Mouse (Mus musculus) thymus, postnatal 4 days (tissue): ENCODE results near the gene Itgb2l.

Experiments used
- DNase-seq: peaks from one replicate; pipeline ENCODE4 v3.0.0; 2021

The Itgb2l gene

DNA sequence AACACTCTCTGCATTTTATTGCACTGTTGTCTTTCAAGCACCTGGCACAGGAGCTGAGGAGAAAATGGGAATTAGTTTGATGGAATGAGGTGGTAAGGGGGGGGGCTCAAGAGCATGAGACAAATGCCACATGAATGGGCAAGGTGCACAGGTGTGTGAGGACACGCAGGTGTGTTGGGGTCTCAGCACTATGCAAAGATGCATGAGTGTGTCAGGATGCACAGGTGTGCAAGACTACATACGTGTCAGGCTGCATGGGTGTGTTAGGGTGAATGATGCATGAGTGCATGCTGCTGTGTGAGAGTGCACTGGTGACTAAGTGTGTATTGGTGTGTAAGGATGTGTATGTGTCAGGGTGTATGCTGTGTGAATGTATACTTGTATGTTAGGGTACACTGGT lies 18.4 kb downstream of the Itgb2l start:
- DNase-seq: no peak

DNA sequence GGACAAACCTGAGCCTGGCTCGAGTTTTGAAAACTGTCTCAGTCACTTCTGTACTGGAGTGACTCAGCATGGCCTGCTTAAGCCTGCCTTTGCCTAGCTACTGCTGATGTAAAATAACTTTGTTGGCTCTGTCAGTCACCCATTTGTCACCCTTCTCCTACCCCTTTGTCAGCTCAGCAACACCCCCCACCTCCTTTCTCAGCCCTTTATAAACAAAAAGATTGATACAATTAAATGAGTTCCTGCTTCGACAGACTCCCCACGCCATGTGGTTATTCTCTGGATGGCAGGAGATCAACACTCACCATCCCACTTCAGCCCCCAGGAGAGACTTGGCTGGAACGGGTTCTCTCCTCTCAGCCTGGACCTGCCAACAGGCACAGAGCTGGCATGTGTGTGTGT lies 35.4 kb downstream of the Itgb2l start:
- no peak for DNase-seq

- no peak for DNase-seq
These were observed 37.1 kb downstream of the Itgb2l start for GRCm38 (mm10) chr16:96406312-96406711.

GRCm38 (mm10) chr16:96402294-96402693 lies 41.1 kb downstream of the Itgb2l start:
- no peak for DNase-seq

DNA sequence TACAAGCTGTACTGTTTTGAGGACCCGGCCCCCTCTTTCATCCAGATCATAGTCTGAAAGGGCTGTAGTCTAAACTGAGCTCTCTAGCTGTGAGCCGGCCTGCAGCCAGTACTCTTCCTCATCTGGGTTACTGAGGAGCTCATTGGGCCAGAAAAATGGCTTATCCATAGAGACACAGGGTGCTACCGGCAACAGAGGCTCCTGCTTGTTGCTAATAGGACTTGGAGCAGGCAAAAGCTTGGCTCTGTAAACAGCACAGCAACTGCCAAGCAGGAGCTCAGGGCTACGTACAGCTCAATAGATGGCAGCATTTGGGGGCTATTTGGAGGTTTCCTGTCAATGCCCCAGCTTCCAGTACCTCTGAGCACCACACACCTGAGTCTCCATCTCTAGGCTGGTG lies 43.4 kb downstream of the Itgb2l start:
- DNase-seq: no peak

DNA sequence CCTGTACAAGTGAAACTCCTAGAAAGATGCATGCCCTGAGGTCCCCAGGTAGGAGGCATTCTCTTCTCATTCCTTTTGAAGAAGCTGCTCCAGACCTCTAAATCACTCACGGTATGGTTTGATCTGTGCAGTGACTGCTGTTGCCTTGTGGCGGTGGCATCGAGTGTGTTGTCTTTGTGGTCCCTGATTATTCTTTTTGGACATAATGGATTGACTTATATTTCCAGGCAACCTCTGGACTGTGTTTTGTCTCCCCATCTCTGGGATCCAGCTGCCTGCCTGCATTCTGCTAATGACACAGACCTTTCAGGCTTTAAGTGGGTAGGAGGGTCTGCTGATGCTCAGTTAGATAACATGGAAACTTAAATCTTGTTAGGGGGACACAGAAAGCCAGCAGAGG lies 44.6 kb downstream of the Itgb2l start:
- no peak for DNase-seq

GRCm38 (mm10) chr16:96396013-96396650 lies 47.3 kb downstream of the Itgb2l start:
- DNase-seq: no peak

DNA sequence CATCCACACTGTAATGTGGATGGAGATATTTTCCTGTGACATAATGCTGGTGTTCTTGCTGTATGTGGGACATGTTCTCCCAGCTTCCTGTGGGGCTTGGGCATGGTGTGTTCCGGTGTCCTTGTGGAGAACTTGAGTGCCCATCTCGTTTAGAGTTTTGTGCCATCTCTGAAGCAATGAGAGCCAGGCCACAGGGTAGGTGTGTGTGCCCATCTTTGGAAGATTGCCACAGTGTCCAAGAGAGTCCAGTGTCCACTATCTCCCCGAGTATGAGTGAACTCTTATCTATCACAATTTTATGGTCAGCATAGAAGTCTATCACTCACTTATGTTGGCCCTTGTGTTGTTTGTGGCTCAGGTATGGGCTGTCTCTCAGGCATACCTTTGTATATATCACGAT lies 47.9 kb downstream of the Itgb2l start:
- no peak for DNase-seq

- DNase-seq: no peak
These were observed 52.3 kb downstream of the Itgb2l start for GRCm38 (mm10) chr16:96391070-96391469.

DNA sequence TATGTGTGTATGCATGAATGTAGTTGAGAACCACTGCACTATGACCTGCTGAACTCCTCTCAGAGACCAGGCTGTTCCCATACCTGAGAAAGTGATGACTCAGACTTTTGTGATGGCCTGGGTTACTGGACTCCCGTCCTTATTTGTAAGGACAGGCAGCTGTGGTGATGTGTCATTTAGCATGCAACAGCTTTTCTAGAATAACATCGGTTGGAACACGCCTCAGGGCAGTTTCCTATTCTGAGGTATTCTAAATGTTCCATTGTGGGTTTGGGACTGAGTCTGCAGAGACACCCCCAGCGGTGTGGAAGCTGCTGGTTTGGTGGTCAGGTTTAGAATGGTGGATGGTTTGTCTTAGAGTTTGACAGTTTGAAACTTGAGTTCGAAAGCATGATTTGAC lies 54.9 kb downstream of the Itgb2l start:
- no peak for DNase-seq

GRCm38 (mm10) chr16:96387685-96388371 lies 55.6 kb downstream of the Itgb2l start:
- no peak for DNase-seq

- DNase-seq: no peak
These were observed 58.7 kb downstream of the Itgb2l start for GRCm38 (mm10) chr16:96384741-96385140.

DNA sequence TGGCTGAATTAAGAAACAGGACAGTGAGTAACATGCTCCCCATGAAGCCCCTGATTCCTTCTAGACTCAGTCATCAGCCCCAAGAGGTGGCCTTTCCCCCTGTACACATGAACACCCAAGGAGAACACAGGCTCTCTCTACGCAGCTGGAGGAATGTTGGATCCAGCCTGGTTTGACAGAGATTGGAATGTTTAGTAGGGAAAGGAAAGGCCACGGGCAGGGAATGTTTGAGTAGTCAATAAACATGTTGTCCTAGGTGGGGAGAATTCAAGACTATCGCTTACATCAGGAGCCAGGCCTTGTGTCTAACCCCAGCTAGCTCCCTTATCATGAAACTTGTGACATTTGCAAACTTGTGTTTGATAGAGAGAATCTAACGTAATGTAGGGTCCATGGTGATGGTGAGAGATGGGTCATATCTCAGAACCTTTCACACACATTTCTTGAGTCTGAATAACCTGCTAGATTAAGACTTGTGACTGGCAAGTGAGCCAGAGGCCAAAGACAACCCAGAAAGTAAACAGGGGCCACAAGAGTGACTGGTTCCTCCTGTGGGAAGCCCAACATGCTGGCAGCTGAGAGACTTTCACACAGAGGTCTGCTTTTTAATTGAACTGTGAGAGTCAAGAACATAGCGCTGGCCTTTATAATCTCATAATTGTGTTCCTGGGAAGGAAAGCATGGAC lies 60.8 kb downstream of the Itgb2l start:
- DNase-seq: no peak

DNA sequence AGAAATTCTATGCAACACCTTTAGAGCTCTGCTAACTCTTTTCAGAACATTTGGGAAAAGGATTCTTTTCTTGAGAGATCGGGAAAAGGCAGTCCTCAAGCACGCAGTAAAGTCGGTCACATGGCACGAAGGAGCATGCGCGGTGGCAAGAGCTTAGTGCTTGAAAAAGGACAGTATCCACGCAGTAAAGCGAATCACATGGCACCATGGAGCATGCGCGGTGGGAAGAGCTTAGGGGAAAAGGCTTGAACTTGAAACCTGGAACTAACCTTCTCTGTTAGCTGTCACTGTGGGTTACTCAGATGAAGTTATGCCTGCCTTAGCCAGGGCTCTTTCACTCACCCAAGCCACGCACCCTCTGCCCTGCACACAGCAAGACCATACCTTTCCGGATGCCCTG lies 62.0 kb downstream of the Itgb2l start:
- no peak for DNase-seq

DNA sequence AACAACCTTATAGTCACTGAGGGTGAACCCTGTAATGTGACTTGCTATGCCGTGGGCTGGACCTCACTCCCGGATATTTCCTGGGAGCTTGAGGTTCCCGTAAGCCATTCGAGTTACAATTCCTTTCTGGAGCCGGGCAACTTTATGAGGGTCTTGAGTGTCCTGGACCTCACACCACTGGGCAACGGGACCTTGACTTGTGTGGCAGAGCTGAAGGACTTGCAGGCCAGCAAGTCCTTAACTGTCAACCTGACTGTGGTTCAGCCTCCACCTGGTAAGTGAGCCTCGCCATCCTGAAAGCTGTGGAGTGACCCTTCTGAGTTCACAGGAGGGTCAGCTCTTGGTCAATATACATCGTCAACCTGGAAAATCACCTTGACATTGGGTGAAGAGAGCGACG lies 65.3 kb downstream of the Itgb2l start:
- no peak for DNase-seq

DNA sequence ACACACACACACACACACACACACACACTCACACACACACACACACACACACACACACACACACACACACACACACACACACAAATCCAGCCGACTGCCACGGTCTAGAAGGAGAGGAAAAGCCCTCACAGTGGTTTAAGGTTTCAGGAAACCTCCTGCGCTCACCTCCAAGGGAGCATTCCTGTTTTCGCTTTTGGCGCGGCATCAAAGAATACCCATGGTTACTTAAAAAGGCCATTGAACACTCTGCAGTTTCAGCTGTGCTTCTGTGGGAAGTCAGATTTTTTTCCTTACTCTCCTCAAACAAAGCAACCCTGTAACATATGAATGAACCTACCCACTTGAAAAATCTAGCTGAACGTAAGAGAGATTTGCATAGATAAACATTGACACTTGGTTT lies 67.1 kb downstream of the Itgb2l start:
- DNase-seq: no peak

DNA sequence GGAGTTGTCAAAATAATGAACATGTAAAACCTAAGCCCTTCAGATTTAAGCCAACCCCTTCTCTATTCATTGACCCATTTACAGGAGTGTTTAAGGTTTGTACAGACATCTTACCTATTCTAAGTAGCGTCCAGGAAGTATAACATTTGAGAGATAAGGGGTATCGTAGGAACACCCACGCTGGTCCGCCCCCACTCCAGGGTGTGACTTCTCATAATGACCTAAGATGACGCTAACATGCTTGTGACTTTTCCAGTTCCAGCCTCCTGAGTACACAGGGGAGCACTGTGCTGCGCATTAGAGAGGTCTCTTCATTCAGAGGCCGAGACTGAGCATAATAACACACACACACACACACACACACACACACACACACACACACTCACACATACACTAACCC lies 67.9 kb downstream of the Itgb2l start:
- no peak for DNase-seq

DNA sequence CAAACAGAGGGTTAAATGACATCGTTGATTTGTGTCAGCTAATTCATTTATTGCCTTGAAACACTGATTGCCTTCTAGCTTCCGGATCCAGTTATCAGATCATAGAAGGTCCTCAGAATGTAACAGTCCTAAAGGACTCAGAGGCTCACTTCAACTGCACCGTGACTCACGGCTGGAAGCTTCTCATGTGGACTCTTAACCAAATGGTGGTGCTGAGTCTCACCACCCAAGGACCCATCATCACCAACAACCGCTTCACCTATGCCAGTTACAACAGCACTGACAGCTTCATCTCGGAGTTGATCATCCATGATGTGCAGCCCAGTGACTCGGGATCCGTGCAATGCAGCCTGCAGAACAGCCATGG lies 70.7 kb downstream of the Itgb2l start:
- DNase-seq: no peak
